In the genomic region with DNA sequence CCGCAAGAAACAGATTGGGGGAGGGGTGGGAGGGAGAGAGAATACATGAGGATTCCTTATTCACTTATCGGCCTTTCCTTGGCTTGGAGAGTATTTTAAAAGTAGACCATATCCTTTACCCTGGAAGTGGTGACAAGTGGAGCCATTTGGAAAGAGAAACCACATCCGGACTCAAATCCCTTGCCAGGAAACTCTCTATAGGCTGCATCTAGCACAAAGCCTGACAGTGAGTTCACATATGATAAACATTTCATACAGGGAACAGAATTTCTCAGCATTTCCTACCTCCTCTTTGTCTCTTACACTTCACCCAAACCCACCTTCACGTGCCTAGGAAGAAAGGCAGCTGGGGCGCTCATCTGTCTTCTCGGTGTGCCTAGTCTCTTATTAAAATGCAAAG, we compare ENCODE assay signal across 8 mouse cellular contexts. TPM values are rescaled to one million over a fixed set of nuclear protein-coding genes. Genes with fewer than 3 reads are reported as not detected.
A peak's percentile ranks its signal among the peaks of the same experiment; 100 is the strongest.
DNase-seq lines count a peak whose midpoint lies in the region; ATAC-seq and TF ChIP-seq lines count a peak whose summit lies in the region.

No protein-coding gene starts in this region.

- H3K4me3 ChIP-seq in ES-Bruce4 (ENCODE audit: low read depth, low read length), result peak overlapping the region; percentile 68
- peak overlapping the region; percentile 68 for H3K4me3 ChIP-seq in forebrain, embryonic 10.5 days
- peak overlapping the region; percentile 70 for H3K4me3 ChIP-seq in limb, embryonic 15.5 days
- peak overlapping the region; percentile 65 for H3K4me3 ChIP-seq in stomach, postnatal 0 days (ENCODE audit: low read depth, low read length)

- TF ChIP-seq EP300 in ES-Bruce4 (IDR thresholded peaks at IDR 0.05; ENCODE audit: insufficient read depth, low read depth, low read length), result no peak
- no peak for TF ChIP-seq EP300 in stomach, postnatal 0 days (optimal IDR thresholded peaks at IDR 0.05)

- H3K9me3 ChIP-seq in ES-Bruce4 (replicated peaks; ENCODE audit: control insufficient read depth, insufficient read depth, low read length, poor library complexity, severe bottlenecking), result no peaks in the 10 kb centered on the region
- H3K9me3 ChIP-seq in forebrain, embryonic 10.5 days, result no peaks in the 10 kb centered on the region
- no peaks in the 10 kb centered on the region for H3K9me3 ChIP-seq in limb, embryonic 15.5 days
- H3K9me3 ChIP-seq in stomach, postnatal 0 days (ENCODE audit: control insufficient read depth, low read length), result no peaks in the 10 kb centered on the region

- TF ChIP-seq CTCF in ES-Bruce4 (IDR thresholded peaks at IDR 0.05; ENCODE audit: low read depth, low read length), result no peak
- no peak for TF ChIP-seq CTCF in stomach, postnatal 0 days (IDR thresholded peaks at IDR 0.05; ENCODE audit: low read depth)

- H3K36me3 ChIP-seq in ES-Bruce4 (ENCODE audit: control insufficient read depth, insufficient read depth, low read length, poor library complexity, severe bottlenecking), result no peaks in the 10 kb centered on the region
- peaks cover 41% of the 10 kb centered on the region for H3K36me3 ChIP-seq in forebrain, embryonic 10.5 days (replicated peaks)
- H3K36me3 ChIP-seq in limb, embryonic 15.5 days, result peaks cover 27% of the 10 kb centered on the region
- no peaks in the 10 kb centered on the region for H3K36me3 ChIP-seq in stomach, postnatal 0 days (ENCODE audit: control insufficient read depth, insufficient read depth, low read length)

- H3K4me1 ChIP-seq in ES-Bruce4 (ENCODE audit: control insufficient read depth, insufficient read depth, low read length), result no peaks in the 10 kb centered on the region
- peaks cover 47% of the 10 kb centered on the region for H3K4me1 ChIP-seq in forebrain, embryonic 10.5 days
- peaks cover 25% of the 10 kb centered on the region for H3K4me1 ChIP-seq in limb, embryonic 15.5 days
- H3K4me1 ChIP-seq in stomach, postnatal 0 days (replicated peaks; ENCODE audit: control insufficient read depth, insufficient read depth), result no peaks in the 10 kb centered on the region

- no peak overlapping the region for H3K27ac ChIP-seq in ES-Bruce4 (ENCODE audit: insufficient read depth, low read length)
- peak overlapping the region; percentile 92 for H3K27ac ChIP-seq in forebrain, embryonic 10.5 days
- peak overlapping the region; percentile 89 for H3K27ac ChIP-seq in limb, embryonic 15.5 days
- peak overlapping the region; percentile 90 for H3K27ac ChIP-seq in stomach, postnatal 0 days (replicated peaks)

- no peaks in the 10 kb centered on the region for H3K27me3 ChIP-seq in ES-Bruce4 (ENCODE audit: control insufficient read depth, insufficient read depth, low read length, poor library complexity, severe bottlenecking)
- peaks cover 6% of the 10 kb centered on the region; the same call in 1 of the 2 replicates for H3K27me3 ChIP-seq in forebrain, embryonic 10.5 days (ENCODE audit: poor library complexity, severe bottlenecking)
- H3K27me3 ChIP-seq in limb, embryonic 15.5 days, result no peaks in the 10 kb centered on the region
- H3K27me3 ChIP-seq in stomach, postnatal 0 days (ENCODE audit: control insufficient read depth, insufficient read depth, low read length), result no peaks in the 10 kb centered on the region

- DNase-seq in CD4-positive, CD25-positive, alpha-beta regulatory T cell, adult 2 months (ENCODE audit: low read depth, low spot score), result peak; percentile 22
- DNase-seq in forebrain, embryonic 10.5 days (ENCODE audit: extremely low spot score, low spot score), result no peak
- DNase-seq in stomach, postnatal 0 days (ENCODE audit: low spot score), result no peak
- no peak for DNase-seq in cerebellum, adult 9-11 months
- no peak for DNase-seq in T-cell, adult 2 months (ENCODE audit: low spot score)

- WGBS in forebrain, embryonic 10.5 days, result 21% methylated on average over 6 of the region's 6 CpGs
- whole genome bisulfite sequencing in limb, embryonic 15.5 days, result 7% methylated on average over 6 of the region's 6 CpGs
- 8% methylated on average over 6 of the region's 6 CpGs for WGBS in stomach, postnatal 0 days

- TF ChIP-seq POLR2A in ES-Bruce4 (IDR thresholded peaks at IDR 0.05; ENCODE audit: insufficient read depth, low read length), result no peak

- H3K9ac ChIP-seq in ES-Bruce4 (ENCODE audit: low read depth, poor library complexity, severe bottlenecking), result peak overlapping the region; percentile 37
- H3K9ac ChIP-seq in limb, embryonic 15.5 days, result peak overlapping the region; percentile 68
- H3K9ac ChIP-seq in stomach, postnatal 0 days (ENCODE audit: low read length), result peak overlapping the region; percentile 71

- no peak for ATAC-seq in CD4-positive, CD25-positive, alpha-beta regulatory T cell, adult 4 months
- no peak for ATAC-seq in limb, embryonic 15.5 days (ENCODE audit: insufficient number of reproducible peaks, low FRiP score, low TSS enrichment, low read depth)
- ATAC-seq in stomach, postnatal 0 days (ENCODE audit: low FRiP score, low TSS enrichment), result no peak

- H3K4me2 ChIP-seq in limb, embryonic 15.5 days, result peak overlapping the region; percentile 67
- peak overlapping the region; percentile 70 for H3K4me2 ChIP-seq in stomach, postnatal 0 days (replicated peaks; ENCODE audit: low read depth)

RNA-seq across cellular contexts. Expression of gene Fbf1, which starts 0.7 kb away (rescaled TPM):
- polyA plus RNA-seq in CD4-positive, CD25-positive, alpha-beta regulatory T cell, adult 4 months (2017; shearing (Covaris generic)), result 1 to 10 TPM; 2.8 to 5.2 TPM
- 26.2 and 29.5 TPM in 2 replicates for polyA plus RNA-seq in ES-Bruce4 (2011; ENCODE audit: insufficient read depth, insufficient read length, low read depth, missing spikeins)
- polyA plus RNA-seq in forebrain, embryonic 10.5 days (2016; fragmentation: Nextera tagmentation; extraction: Ambion mirVana), result 63.5 and 67.7 TPM in 2 replicates
- 36.4 and 38.3 TPM in 2 replicates for polyA plus RNA-seq in limb, embryonic 15.5 days (2015; fragmentation: Nextera tagmentation; extraction: Ambion mirVana)
- polyA plus RNA-seq in stomach, postnatal 0 days (2015; fragmentation: Nextera tagmentation; extraction: Ambion mirVana), result 8.0 and 8.8 TPM in 2 replicates

RNA-seq across cellular contexts. Expression of gene Mrpl38, which starts 28.6 kb away (rescaled TPM):
- polyA plus RNA-seq in CD4-positive, CD25-positive, alpha-beta regulatory T cell, adult 4 months (2017; shearing (Covaris generic)), result 10 to 100 TPM; 22.7 to 25.5 TPM
- 69.3 and 71.6 TPM in 2 replicates for polyA plus RNA-seq in ES-Bruce4 (2011; ENCODE audit: insufficient read depth, insufficient read length, low read depth, missing spikeins)
- polyA plus RNA-seq in forebrain, embryonic 10.5 days (2016; fragmentation: Nextera tagmentation; extraction: Ambion mirVana), result 112 and 114 TPM in 2 replicates
- polyA plus RNA-seq in limb, embryonic 15.5 days (2015; fragmentation: Nextera tagmentation; extraction: Ambion mirVana), result 83.9 and 85.5 TPM in 2 replicates
- polyA plus RNA-seq in stomach, postnatal 0 days (2015; fragmentation: Nextera tagmentation; extraction: Ambion mirVana), result 49.5 and 50.2 TPM in 2 replicates

RNA-seq across cellular contexts. Expression of gene Ten1, which starts 31.4 kb away (rescaled TPM):
- polyA plus RNA-seq in CD4-positive, CD25-positive, alpha-beta regulatory T cell, adult 4 months (2017; shearing (Covaris generic)), result 10 to 100 TPM; 44.6 to 49.5 TPM
- polyA plus RNA-seq in ES-Bruce4 (2011; ENCODE audit: insufficient read depth, insufficient read length, low read depth, missing spikeins), result 14.5 and 16.5 TPM in 2 replicates
- polyA plus RNA-seq in forebrain, embryonic 10.5 days (2016; fragmentation: Nextera tagmentation; extraction: Ambion mirVana), result 51.7 and 57.1 TPM in 2 replicates
- polyA plus RNA-seq in limb, embryonic 15.5 days (2015; fragmentation: Nextera tagmentation; extraction: Ambion mirVana), result 80.8 and 86.6 TPM in 2 replicates
- 51.9 and 52.6 TPM in 2 replicates for polyA plus RNA-seq in stomach, postnatal 0 days (2015; fragmentation: Nextera tagmentation; extraction: Ambion mirVana)

RNA-seq across cellular contexts. Expression of gene Acox1, which starts 31.6 kb away (rescaled TPM):
- polyA plus RNA-seq in CD4-positive, CD25-positive, alpha-beta regulatory T cell, adult 4 months (2017; shearing (Covaris generic)), result 10 to 100 TPM; 16.9 to 24.2 TPM
- 18.0 and 19.2 TPM in 2 replicates for polyA plus RNA-seq in ES-Bruce4 (2011; ENCODE audit: insufficient read depth, insufficient read length, low read depth, missing spikeins)
- 19.8 and 19.9 TPM in 2 replicates for polyA plus RNA-seq in forebrain, embryonic 10.5 days (2016; fragmentation: Nextera tagmentation; extraction: Ambion mirVana)
- polyA plus RNA-seq in limb, embryonic 15.5 days (2015; fragmentation: Nextera tagmentation; extraction: Ambion mirVana), result 31.3 and 32.0 TPM in 2 replicates
- polyA plus RNA-seq in stomach, postnatal 0 days (2015; fragmentation: Nextera tagmentation; extraction: Ambion mirVana), result 207 and 211 TPM in 2 replicates

RNA-seq across cellular contexts. Expression of gene Trim65, which starts 36.3 kb away (rescaled TPM):
- polyA plus RNA-seq in CD4-positive, CD25-positive, alpha-beta regulatory T cell, adult 4 months (2017; shearing (Covaris generic)), result 10 to 100 TPM; 14.4 to 17.9 TPM
- polyA plus RNA-seq in ES-Bruce4 (2011; ENCODE audit: insufficient read depth, insufficient read length, low read depth, missing spikeins), result 0.78 and 1.2 TPM in 2 replicates
- 1.7 TPM in 2 replicates for polyA plus RNA-seq in forebrain, embryonic 10.5 days (2016; fragmentation: Nextera tagmentation; extraction: Ambion mirVana)
- 4.1 and 4.5 TPM in 2 replicates for polyA plus RNA-seq in limb, embryonic 15.5 days (2015; fragmentation: Nextera tagmentation; extraction: Ambion mirVana)
- polyA plus RNA-seq in stomach, postnatal 0 days (2015; fragmentation: Nextera tagmentation; extraction: Ambion mirVana), result 3.3 and 4.1 TPM in 2 replicates
